Mouse (Mus musculus) cerebellum, adult 2 months (tissue): ENCODE data around the gene Fam83g.

ENCODE experiments used
- CTCF ChIP-seq: fragments of 200-500 bp; IDR thresholded peaks from 2 replicates; pipeline ENCODE4 v1.5.1; 2011; ENCODE audit warnings: low read depth, mild to moderate bottlenecking, control low read depth, low read length, moderate library complexity, borderline replicate concordance; ENCODE audit not compliant: insufficient read depth
- POLR2A ChIP-seq: fragments of 200-500 bp; IDR thresholded peaks from 2 replicates; pipeline ENCODE4 v1.6.1; 2011; ENCODE audit warnings: low read length, control low read depth, borderline replicate concordance; ENCODE audit not compliant: insufficient read depth

- TF ChIP-seq CTCF = no peak
- TF ChIP-seq POLR2A = no peak
Observed at GRCm38 (mm10) chr11:61643184-61643961, 40.5 kb upstream of the Fam83g start.
